Mouse (Mus musculus) cortical plate, adult 2 months (tissue): ENCODE measurements around the gene Ddc.

Source experiments
- CTCF ChIP-seq: fragments of 200-500 bp; IDR thresholded peaks from 2 replicates; pipeline ENCODE4 v1.5.1; 2011; ENCODE audit warnings: mild to moderate bottlenecking, control low read depth, low read length; ENCODE audit not compliant: insufficient read depth; ENCODE audit errors: extremely low read depth
- POLR2A ChIP-seq: fragments of 200-500 bp; IDR thresholded peaks from 2 replicates; pipeline ENCODE4 v1.6.1; 2011; ENCODE audit warnings: mild to moderate bottlenecking, low read length, control low read depth; ENCODE audit not compliant: insufficient read depth; ENCODE audit errors: extremely low read depth

GRCm38 (mm10) chr11:11881026-11881782, 16.7 kb downstream of the Ddc start:
- TF ChIP-seq POLR2A, result no peak
- TF ChIP-seq CTCF, result no peak
